Mouse (Mus musculus): Measurements from ENCODE around the gene Ckm.

- no peak for TF ChIP-seq GATA1 (IDR thresholded peaks at IDR 0.05; ENCODE audit: borderline replicate concordance, low read length)
- TF ChIP-seq FLI1 (IDR thresholded peaks at IDR 0.05; ENCODE audit: low read length): no peak
Measured at GRCm38 (mm10) chr7:19430402-19430801, 25.8 kb downstream of the Ckm start.

Measured in megakaryocyte, embryonic 14.5 days (primary cell).